Mouse (Mus musculus) urinary bladder, adult 18-20 months (tissue): ENCODE data around the gene Vmn1r24.
"Not testable (repeated sequence)": the region's sequence is repeated elsewhere in the genome, so short reads cannot be mapped to it uniquely, and the experiment has no call there.

Experiments
- DNase-seq, 2 experiments: peaks; one replicate each; pipeline ENCODE4 v3.0.0; 2022; ENCODE audit warnings: low spot score in 2 of 2, mixed read lengths in 2 of 2

Gene Vmn1r24

DNA sequence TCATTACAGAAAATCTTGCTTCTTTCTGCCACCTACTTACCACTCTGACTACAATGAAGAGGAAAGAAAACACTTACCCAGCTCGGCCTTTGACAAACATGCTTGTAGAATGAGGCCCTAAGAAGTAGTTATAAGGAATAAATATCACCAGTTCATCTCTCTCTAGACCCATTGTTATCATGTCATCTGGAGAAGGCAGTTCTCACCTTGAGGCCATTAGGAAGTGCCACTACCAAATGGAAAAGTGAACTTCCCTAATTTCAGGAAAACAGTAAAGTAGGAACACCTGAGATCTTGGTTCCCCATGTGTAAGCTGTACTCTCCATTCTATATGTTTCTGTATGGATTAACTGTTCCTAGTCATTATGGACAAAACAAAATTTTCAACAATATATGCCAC, at the start of gene Vmn1r24:
Vmn1r24 (minus strand) TSS at position 101 of the 400 bp plus-strand sequence.
- DNase-seq = not testable (repeated sequence)

DNA sequence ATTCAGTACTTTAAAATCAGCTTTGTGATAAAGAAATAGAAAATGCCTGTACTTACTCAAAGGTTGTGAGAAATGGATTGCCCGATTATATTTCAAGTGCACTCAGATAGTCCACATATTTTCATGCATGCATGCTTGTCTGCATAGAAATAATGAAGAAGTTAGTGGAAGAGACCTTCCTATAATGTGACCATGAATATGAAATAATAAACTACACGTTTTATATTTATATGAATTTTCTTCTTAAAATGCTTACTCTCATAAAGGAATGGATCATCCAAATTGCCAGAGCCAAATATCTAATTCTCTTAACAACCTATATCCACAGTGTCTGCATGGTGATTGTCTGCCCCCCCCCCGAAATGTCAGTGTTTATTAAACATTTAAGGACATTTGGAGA, 19.4 kb upstream of the Vmn1r24 start, which contains the start of gene Vmn1r25:
Vmn1r25 (minus strand) TSS at position 101 of the 400 bp plus-strand sequence.
- DNase-seq = no peak

DNA sequence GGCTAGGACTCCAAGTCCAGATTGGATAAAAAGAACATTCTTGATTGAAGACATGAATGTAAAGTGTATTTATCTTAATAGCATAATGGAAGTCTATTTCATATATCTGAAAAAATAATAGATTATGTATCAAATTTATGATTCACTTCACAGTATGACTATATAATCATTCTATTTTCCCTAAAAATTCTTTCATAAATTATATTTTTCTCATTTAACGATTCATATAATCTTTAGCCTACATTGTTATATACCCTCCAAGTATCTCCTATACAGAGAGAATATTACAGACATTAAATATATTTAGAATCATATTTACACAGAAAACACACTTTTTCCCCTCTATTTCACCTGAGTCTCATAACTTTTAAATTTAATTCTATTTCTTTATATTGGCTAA, 34.6 kb downstream of the Vmn1r24 start, which contains the start of gene Vmn1r23:
Vmn1r23 (minus strand) TSS at position 101 of the 400 bp plus-strand sequence.
- no peak for DNase-seq

DNA sequence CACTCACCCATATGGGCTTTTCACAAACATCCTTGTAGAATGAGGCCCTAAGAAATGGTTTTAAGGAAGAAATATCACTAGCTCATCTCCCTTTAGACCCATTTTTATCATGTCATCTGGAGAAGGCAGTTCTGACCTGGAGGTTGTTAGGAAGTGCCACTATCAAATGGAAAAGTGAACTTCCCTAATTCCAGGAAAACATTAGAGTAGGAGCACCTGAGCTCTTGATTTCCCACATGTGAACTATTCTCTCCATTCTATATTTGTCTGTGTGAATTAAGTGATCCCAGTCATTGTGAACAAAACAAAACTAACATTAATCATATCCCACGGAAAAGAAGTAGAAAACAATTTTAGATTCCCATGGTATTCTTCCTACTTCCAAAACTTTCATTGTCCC, 53.4 kb downstream of the Vmn1r24 start, which contains the start of gene Vmn1r22:
Vmn1r22 (minus strand) TSS at position 101 of the 400 bp plus-strand sequence.
- no peak for DNase-seq
